Mouse (Mus musculus) G1E (cell line): ENCODE data around the gene Afap1l2. TPM values are rescaled to one million over a fixed set of nuclear protein-coding genes. Genes with fewer than 3 reads are reported as not detected.

Source experiments
- ATAC-seq: 2 replicates; pipeline ENCODE4 v1.8.0; 2016; ENCODE audit warnings: mild to moderate bottlenecking; ENCODE audit not compliant: insufficient number of reproducible peaks, poor library complexity, low FRiP score, severe bottlenecking; ENCODE audit errors: extremely low read depth
- DNase-seq: peaks from one replicate; pipeline ENCODE4 v3.0.0; 2012; ENCODE audit warnings: low spot score
- H3K27me3 ChIP-seq: 2 replicates; pipeline ENCODE4 v1.6.1; 2012; ENCODE audit warnings: mild to moderate bottlenecking, low read length, inconsistent platforms; ENCODE audit not compliant: insufficient read depth
- H3K36me3 ChIP-seq: replicated peaks from 2 replicates; pipeline ENCODE3; 2012; ENCODE audit warnings: mild to moderate bottlenecking, inconsistent platforms
- H3K4me1 ChIP-seq: 2 replicates; pipeline ENCODE4 v1.6.1; 2012; ENCODE audit warnings: low read depth, low read length, inconsistent platforms, mixed read lengths; ENCODE audit not compliant: insufficient read depth
- H3K4me3 ChIP-seq: 2 replicates; pipeline ENCODE4 v1.5.1; 2012; ENCODE audit warnings: low read depth, mild to moderate bottlenecking, inconsistent platforms, low read length, moderate library complexity, mixed read lengths
- H3K9me3 ChIP-seq: replicated peaks from 2 replicates; pipeline ENCODE4 v1.6.1; 2012; ENCODE audit warnings: inconsistent platforms
- CTCF ChIP-seq: IDR thresholded peaks from 2 replicates; pipeline ENCODE4 v1.5.1; 2012; ENCODE audit warnings: low read depth, low read length, inconsistent platforms, mixed read lengths
- GATA1 ChIP-seq: IDR thresholded peaks from 2 replicates; pipeline ENCODE4 v1.6.1; 2012; ENCODE audit warnings: borderline replicate concordance, low read length, inconsistent platforms, mixed read lengths
- GATA2 ChIP-seq: IDR thresholded peaks from 2 replicates; pipeline ENCODE4 v1.6.1; 2012; ENCODE audit warnings: low read depth, low read length, inconsistent platforms, borderline replicate concordance
- POLR2AphosphoS5 ChIP-seq: IDR thresholded peaks from 2 replicates; pipeline ENCODE4 v1.6.1; 2012; ENCODE audit warnings: low read depth, low read length, inconsistent platforms; ENCODE audit not compliant: insufficient replicate concordance
- TAL1 ChIP-seq: conservative IDR thresholded peaks from 2 replicates; pipeline ENCODE4 v1.6.1; 2012; ENCODE audit warnings: low read depth, low read length, inconsistent platforms, mixed read lengths
- polyA plus RNA-seq: library from polyadenylated mRNA; stranded (reverse); fragments of >175 nt; gene quantifications from 2 replicates; pipeline ENCODE4 v1.2.3, GENCODE M21; 2012
- total RNA-seq, 2 experiments: library from RNA; stranded (forward) in 1 of 2; stranded (reverse) in 1 of 2; fragments of 200-1000 nt in 1 of 2; fragments of >200 nt in 1 of 2; fragmentation: Nextera tagmentation in 1 of 2; gene quantifications; 2 replicates each; pipeline ENCODE4 v1.2.3; 2014 to 2017

Gene Afap1l2
- total and polyA plus RNA-seq, 3 experiments = 0.11 TPM; not detected in 2

- peaks cover 12% of the 10 kb centered on the region for H3K27me3 ChIP-seq
- H3K4me1 ChIP-seq = 0 out of 2 replicates have a peak, but pooled peaks cover 3% of the 10 kb centered on the region
- no peak for DNase-seq
- ATAC-seq = no peak
- no peak overlapping the region for H3K4me3 ChIP-seq
- no peaks in the 10 kb centered on the region for H3K36me3 ChIP-seq
- no peaks in the 10 kb centered on the region for H3K9me3 ChIP-seq
- TF ChIP-seq GATA2 (no peak), GATA1 (no peak), TAL1 (no peak), CTCF (no peak), POLR2AphosphoS5 (no peak)
These were observed 120.1 kb downstream of the Afap1l2 start for GRCm38 (mm10) chr19:56887879-56888278.

DNA sequence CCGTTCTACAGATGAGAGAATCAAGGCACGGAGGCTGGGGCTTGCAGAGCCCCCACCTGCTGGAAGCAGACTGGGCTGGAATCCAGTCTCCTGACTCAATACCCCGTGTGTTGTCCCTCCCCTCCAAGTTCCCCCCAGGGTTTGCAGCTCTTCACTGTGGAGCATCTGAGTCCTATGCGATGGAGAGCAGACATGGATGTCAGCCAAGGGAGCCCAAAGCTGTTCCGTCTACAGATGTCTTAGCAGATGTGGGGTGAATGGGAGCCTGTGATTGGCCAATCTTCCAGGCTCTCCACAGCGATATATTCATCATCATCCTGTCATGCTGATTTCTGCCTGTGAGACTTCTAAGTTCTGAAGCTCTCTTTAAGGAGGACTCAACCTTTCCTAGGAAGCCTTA, 130.7 kb downstream of the Afap1l2 start:
- peaks cover 36% of the 10 kb centered on the region for H3K27me3 ChIP-seq
- DNase-seq = no peak
- ATAC-seq = no peak
- no peaks in the 10 kb centered on the region for H3K9me3 ChIP-seq
- H3K4me3 ChIP-seq = no peak overlapping the region
- TF ChIP-seq POLR2AphosphoS5 (no peak), GATA2 (no peak), CTCF (no peak), TAL1 (no peak), GATA1 (no peak)
- no peaks in the 10 kb centered on the region for H3K36me3 ChIP-seq
- no peaks in the 10 kb centered on the region for H3K4me1 ChIP-seq

DNA sequence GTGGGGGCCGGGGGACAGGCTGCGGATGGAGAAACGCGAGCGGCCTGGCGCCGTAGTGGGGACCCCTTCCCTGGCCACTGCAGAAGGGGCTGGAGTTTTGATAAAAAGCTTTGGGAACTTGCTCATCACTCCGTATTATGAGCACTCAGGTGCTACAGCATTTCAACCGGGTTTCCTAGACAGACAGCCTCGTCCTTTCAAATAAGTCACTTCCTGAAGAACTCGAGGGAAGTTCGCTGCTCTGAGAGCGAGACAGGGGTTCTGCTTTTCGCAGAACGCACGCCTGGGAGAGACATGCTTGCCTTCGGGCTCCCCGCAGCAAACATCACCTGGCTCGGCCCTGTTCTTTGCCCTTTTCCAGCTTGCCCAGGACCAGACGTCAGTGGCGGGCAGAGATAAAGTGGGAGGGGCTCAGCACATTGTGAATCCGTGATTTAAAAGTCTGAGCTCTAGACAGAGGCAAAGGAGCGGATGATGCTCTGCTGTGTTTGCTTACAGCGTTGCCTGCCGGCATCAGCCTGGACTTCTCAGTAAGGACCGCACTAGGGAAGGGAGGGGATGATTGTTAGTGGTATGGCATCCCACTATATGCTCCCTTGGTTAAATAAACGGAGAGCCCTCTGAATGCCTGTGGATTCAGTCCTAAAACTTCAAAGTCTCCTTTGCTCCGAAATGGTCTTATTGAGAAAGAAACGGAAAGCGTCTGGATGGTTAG, 133.3 kb downstream of the Afap1l2 start:
- DNase-seq = no peak
- peaks cover 25% of the 10 kb centered on the region for H3K27me3 ChIP-seq
- TF ChIP-seq CTCF = no peak
- TF ChIP-seq TAL1 = no peak
- no peak for TF ChIP-seq GATA2
- no peak for TF ChIP-seq POLR2AphosphoS5
- TF ChIP-seq GATA1 = no peak

GRCm38 (mm10) chr19:56873816-56874600, 134.0 kb downstream of the Afap1l2 start, which contains the start of gene Vwa2:
Gene Vwa2 (plus strand): TSS chr19:56874249.
- no peaks in the 10 kb centered on the region for H3K36me3 ChIP-seq
- H3K4me3 ChIP-seq = no peak within 1 kb of the TSS
- TF ChIP-seq POLR2AphosphoS5 (no peak), TAL1 (no peak), GATA2 (no peak), CTCF (no peak), GATA1 (no peak)
- ATAC-seq = no peak
- DNase-seq = no peak
- no peaks in the 10 kb centered on the region for H3K4me1 ChIP-seq
- H3K9me3 ChIP-seq = no peaks in the 10 kb centered on the region
- H3K27me3 ChIP-seq = peaks cover 24% of the 10 kb centered on the region

More for the DNA sequence above, 133.3 kb downstream of the Afap1l2 start:
- H3K4me1 ChIP-seq = no peaks in the 10 kb centered on the region
- ATAC-seq = no peak
- no peaks in the 10 kb centered on the region for H3K9me3 ChIP-seq
- no peaks in the 10 kb centered on the region for H3K36me3 ChIP-seq
- H3K4me3 ChIP-seq = no peak overlapping the region

GRCm38 (mm10) chr19:56867701-56868100, 140.3 kb downstream of the Afap1l2 start:
- H3K4me1 ChIP-seq = no peaks in the 10 kb centered on the region
- DNase-seq (no peak), ATAC-seq (no peak)
- no peak overlapping the region for H3K4me3 ChIP-seq
- peaks cover 44% of the 10 kb centered on the region for H3K27me3 ChIP-seq
- no peaks in the 10 kb centered on the region for H3K9me3 ChIP-seq
- TF ChIP-seq GATA2 (no peak), CTCF (no peak), POLR2AphosphoS5 (no peak), GATA1 (no peak), TAL1 (no peak)
- no peaks in the 10 kb centered on the region for H3K36me3 ChIP-seq

Other genes with a start within 250 kb of the Afap1l2 start
- gene Ccdc186, start 186.0 kb downstream of the Afap1l2 start, total RNA-seq (2014; fragmentation: Nextera tagmentation) = 86.8 and 118 TPM in 2 replicates
- gene Ccdc186, start 186.0 kb downstream of the Afap1l2 start, total RNA-seq (2017) = 275 and 319 TPM in 2 replicates
- gene Ccdc186, start 186.0 kb downstream of the Afap1l2 start, polyA plus RNA-seq = 2.7 and 3.0 TPM in 2 replicates
- not detected in 2 replicates for gene Tdrd1, start 182.0 kb downstream of the Afap1l2 start, total RNA-seq (2014; fragmentation: Nextera tagmentation)
- under 0.01 and 0.05 TPM in 2 replicates for gene Tdrd1, start 182.0 kb downstream of the Afap1l2 start, total RNA-seq (2017)
- gene Tdrd1, start 182.0 kb downstream of the Afap1l2 start, polyA plus RNA-seq = not detected in 2 replicates
- gene Vwa2, start 134.0 kb downstream of the Afap1l2 start, total RNA-seq (2014; fragmentation: Nextera tagmentation) = not detected in 2 replicates
- gene Vwa2, start 134.0 kb downstream of the Afap1l2 start, total RNA-seq (2017) = not detected in 2 replicates
- gene Vwa2, start 134.0 kb downstream of the Afap1l2 start, polyA plus RNA-seq = not detected in 2 replicates